Mouse (Mus musculus): ENCODE measurements around the gene Ssbp4. TPM values are rescaled to one million over a fixed set of nuclear protein-coding genes. Genes with fewer than 3 reads are reported as not detected.

The Ssbp4 gene
- polyA plus RNA-seq, 1 experiment from 2014 or later: 173 TPM

- Histone ChIP-seq H3K9ac (ENCODE audit: low read depth, low read length) (no peak overlapping the region), H3K4me1 (replicated peaks; ENCODE audit: control insufficient read depth, insufficient read depth, low read length) (peaks cover 35% of the 10 kb centered on the region), H3K36me3 (ENCODE audit: control insufficient read depth, insufficient read depth, low read length) (peaks cover 15% of the 10 kb centered on the region), H3K27me3 (replicated peaks; ENCODE audit: control insufficient read depth, insufficient read depth, low read length) (no peaks in the 10 kb centered on the region), H3K4me3 (ENCODE audit: low read depth, low read length) (no peak overlapping the region), H3K4me2 (no peak overlapping the region), H3K27ac (ENCODE audit: low read depth, low read length) (no peak overlapping the region), H3K9me3 (ENCODE audit: control insufficient read depth, low read length) (no peaks in the 10 kb centered on the region)
- DNase-seq (ENCODE audit: low spot score) (no peak), ATAC-seq (replicated peaks; ENCODE audit: low FRiP score) (no peak)
- WGBS: 59% methylated on average over 3 of the region's 3 CpGs
Measured at GRCm38 (mm10) chr8:70648921-70649320, 40.2 kb upstream of the Ssbp4 start.

GRCm38 (mm10) chr8:70648164-70648442, 39.4 kb upstream of the Ssbp4 start:
- no peak overlapping the region; the same call in 1 of the 2 replicates for H3K9ac ChIP-seq (ENCODE audit: low read depth, low read length)
- DNase-seq (ENCODE audit: low spot score) (no peak), ATAC-seq (replicated peaks; ENCODE audit: low FRiP score) (no peak)
- no peaks in the 10 kb centered on the region for H3K9me3 ChIP-seq (ENCODE audit: control insufficient read depth, low read length)
- 33% methylated on average over 1 of the region's 1 CpGs for WGBS
- peaks cover 15% of the 10 kb centered on the region for H3K36me3 ChIP-seq (ENCODE audit: control insufficient read depth, insufficient read depth, low read length)
- H3K4me2 ChIP-seq: no peak overlapping the region
- H3K4me1 ChIP-seq (replicated peaks; ENCODE audit: control insufficient read depth, insufficient read depth, low read length): peaks cover 35% of the 10 kb centered on the region
- no peaks in the 10 kb centered on the region for H3K27me3 ChIP-seq (replicated peaks; ENCODE audit: control insufficient read depth, insufficient read depth, low read length)
- no peak overlapping the region for H3K4me3 ChIP-seq (ENCODE audit: low read depth, low read length)
- no peak overlapping the region for H3K27ac ChIP-seq (ENCODE audit: low read depth, low read length)

GRCm38 (mm10) chr8:70647343-70648163, 38.9 kb upstream of the Ssbp4 start:
- Histone ChIP-seq H3K27ac (ENCODE audit: low read depth, low read length) (peak overlapping the region; percentile 55; the same call in 1 of the 2 replicates), H3K36me3 (ENCODE audit: control insufficient read depth, insufficient read depth, low read length) (peaks cover 15% of the 10 kb centered on the region), H3K9me3 (ENCODE audit: control insufficient read depth, low read length) (no peaks in the 10 kb centered on the region), H3K4me3 (ENCODE audit: low read depth, low read length) (no peak overlapping the region), H3K9ac (ENCODE audit: low read depth, low read length) (0 out of 2 replicates have a peak overlapping the region, but pooled peaks have one; percentile 14), H3K4me2 (no peak overlapping the region), H3K4me1 (replicated peaks; ENCODE audit: control insufficient read depth, insufficient read depth, low read length) (peaks cover 35% of the 10 kb centered on the region), H3K27me3 (replicated peaks; ENCODE audit: control insufficient read depth, insufficient read depth, low read length) (no peaks in the 10 kb centered on the region)
- ATAC-seq (replicated peaks; ENCODE audit: low FRiP score): no peak
- WGBS: 60% methylated on average over 8 of the region's 8 CpGs
- no peak for DNase-seq (ENCODE audit: low spot score)

GRCm38 (mm10) chr8:70646775-70647174, 38.1 kb upstream of the Ssbp4 start:
- Histone ChIP-seq H3K36me3 (ENCODE audit: control insufficient read depth, insufficient read depth, low read length) (peaks cover 11% of the 10 kb centered on the region), H3K9me3 (ENCODE audit: control insufficient read depth, low read length) (no peaks in the 10 kb centered on the region), H3K27ac (ENCODE audit: low read depth, low read length) (peak overlapping the region; percentile 55; the same call in 1 of the 2 replicates), H3K9ac (ENCODE audit: low read depth, low read length) (no peak overlapping the region), H3K27me3 (replicated peaks; ENCODE audit: control insufficient read depth, insufficient read depth, low read length) (no peaks in the 10 kb centered on the region), H3K4me2 (no peak overlapping the region), H3K4me3 (ENCODE audit: low read depth, low read length) (no peak overlapping the region), H3K4me1 (replicated peaks; ENCODE audit: control insufficient read depth, insufficient read depth, low read length) (peaks cover 35% of the 10 kb centered on the region)
- no peak for DNase-seq (ENCODE audit: low spot score)
- no peak for ATAC-seq (replicated peaks; ENCODE audit: low FRiP score)

- H3K4me3 ChIP-seq (ENCODE audit: low read depth, low read length): no peak overlapping the region
- DNase-seq (ENCODE audit: low spot score) (no peak), ATAC-seq (replicated peaks; ENCODE audit: low FRiP score) (no peak)
- H3K9ac ChIP-seq (ENCODE audit: low read depth, low read length): no peak overlapping the region
- H3K4me1 ChIP-seq (replicated peaks; ENCODE audit: control insufficient read depth, insufficient read depth, low read length): peaks cover 35% of the 10 kb centered on the region
- no peaks in the 10 kb centered on the region for H3K27me3 ChIP-seq (replicated peaks; ENCODE audit: control insufficient read depth, insufficient read depth, low read length)
- H3K9me3 ChIP-seq (ENCODE audit: control insufficient read depth, low read length): no peaks in the 10 kb centered on the region
- 84% methylated on average over 6 of the region's 6 CpGs for WGBS
- peaks cover 11% of the 10 kb centered on the region for H3K36me3 ChIP-seq (ENCODE audit: control insufficient read depth, insufficient read depth, low read length)
- H3K27ac ChIP-seq (ENCODE audit: low read depth, low read length): peak overlapping the region; percentile 25; the same call in 1 of the 2 replicates
- no peak overlapping the region for H3K4me2 ChIP-seq
Measured at GRCm38 (mm10) chr8:70646369-70646768, 37.7 kb upstream of the Ssbp4 start.

- no peak overlapping the region for H3K4me3 ChIP-seq (ENCODE audit: low read depth, low read length)
- 72% methylated on average over 17 of the region's 17 CpGs for WGBS
- no peak overlapping the region for H3K9ac ChIP-seq (ENCODE audit: low read depth, low read length)
- no peak overlapping the region for H3K4me2 ChIP-seq
- H3K27ac ChIP-seq (ENCODE audit: low read depth, low read length): no peak overlapping the region
- peaks cover 7% of the 10 kb centered on the region for H3K36me3 ChIP-seq (ENCODE audit: control insufficient read depth, insufficient read depth, low read length)
- ATAC-seq (replicated peaks; ENCODE audit: low FRiP score) (no peak), DNase-seq (ENCODE audit: low spot score) (no peak)
- H3K4me1 ChIP-seq (replicated peaks; ENCODE audit: control insufficient read depth, insufficient read depth, low read length): peaks cover 35% of the 10 kb centered on the region
- H3K27me3 ChIP-seq (replicated peaks; ENCODE audit: control insufficient read depth, insufficient read depth, low read length): no peaks in the 10 kb centered on the region
- no peaks in the 10 kb centered on the region for H3K9me3 ChIP-seq (ENCODE audit: control insufficient read depth, low read length)
Measured at GRCm38 (mm10) chr8:70645501-70646224, 37.0 kb upstream of the Ssbp4 start.

- H3K9ac ChIP-seq (ENCODE audit: low read depth, low read length): no peak overlapping the region
- no peak for DNase-seq (ENCODE audit: low spot score)
- peaks cover 26% of the 10 kb centered on the region for H3K4me1 ChIP-seq (replicated peaks; ENCODE audit: control insufficient read depth, insufficient read depth, low read length)
- H3K4me2 ChIP-seq: no peak overlapping the region
- WGBS: 59% methylated on average over 2 of the region's 2 CpGs
- no peaks in the 10 kb centered on the region for H3K27me3 ChIP-seq (replicated peaks; ENCODE audit: control insufficient read depth, insufficient read depth, low read length)
- H3K9me3 ChIP-seq (ENCODE audit: control insufficient read depth, low read length): no peaks in the 10 kb centered on the region
- peaks cover 1% of the 10 kb centered on the region for H3K36me3 ChIP-seq (ENCODE audit: control insufficient read depth, insufficient read depth, low read length)
- no peak overlapping the region for H3K4me3 ChIP-seq (ENCODE audit: low read depth, low read length)
- H3K27ac ChIP-seq (ENCODE audit: low read depth, low read length): no peak overlapping the region
- ATAC-seq (replicated peaks; ENCODE audit: low FRiP score): no peak
Measured at GRCm38 (mm10) chr8:70644065-70644464, 35.4 kb upstream of the Ssbp4 start.

GRCm38 (mm10) chr8:70643019-70643418, 34.3 kb upstream of the Ssbp4 start:
- ATAC-seq (replicated peaks; ENCODE audit: low FRiP score) (no peak), DNase-seq (ENCODE audit: low spot score) (no peak)
- H3K27me3 ChIP-seq (replicated peaks; ENCODE audit: control insufficient read depth, insufficient read depth, low read length): no peaks in the 10 kb centered on the region
- no peaks in the 10 kb centered on the region for H3K9me3 ChIP-seq (ENCODE audit: control insufficient read depth, low read length)
- H3K4me2 ChIP-seq: no peak overlapping the region
- 57% methylated on average over 3 of the region's 3 CpGs for WGBS
- peaks cover 20% of the 10 kb centered on the region for H3K4me1 ChIP-seq (replicated peaks; ENCODE audit: control insufficient read depth, insufficient read depth, low read length)
- no peaks in the 10 kb centered on the region for H3K36me3 ChIP-seq (ENCODE audit: control insufficient read depth, insufficient read depth, low read length)
- no peak overlapping the region for H3K27ac ChIP-seq (ENCODE audit: low read depth, low read length)
- H3K9ac ChIP-seq (ENCODE audit: low read depth, low read length): no peak overlapping the region
- no peak overlapping the region for H3K4me3 ChIP-seq (ENCODE audit: low read depth, low read length)

- no peak overlapping the region for H3K4me2 ChIP-seq
- H3K9ac ChIP-seq (ENCODE audit: low read depth, low read length): no peak overlapping the region
- no peaks in the 10 kb centered on the region for H3K9me3 ChIP-seq (ENCODE audit: control insufficient read depth, low read length)
- ATAC-seq (replicated peaks; ENCODE audit: low FRiP score): no peak
- no peak overlapping the region for H3K27ac ChIP-seq (ENCODE audit: low read depth, low read length)
- peaks cover 27% of the 10 kb centered on the region for H3K4me1 ChIP-seq (replicated peaks; ENCODE audit: control insufficient read depth, insufficient read depth, low read length)
- H3K4me3 ChIP-seq (ENCODE audit: low read depth, low read length): no peak overlapping the region
- WGBS: 71% methylated on average over 9 of the region's 9 CpGs
- no peak for DNase-seq (ENCODE audit: low spot score)
- H3K27me3 ChIP-seq (replicated peaks; ENCODE audit: control insufficient read depth, insufficient read depth, low read length): no peaks in the 10 kb centered on the region
- no peaks in the 10 kb centered on the region for H3K36me3 ChIP-seq (ENCODE audit: control insufficient read depth, insufficient read depth, low read length)
Measured at GRCm38 (mm10) chr8:70638752-70639151, 30.1 kb upstream of the Ssbp4 start.
